Mouse (Mus musculus) hindbrain, embryonic 15.5 days (tissue): ENCODE results near the gene Ift74. TPM values are rescaled to one million over a fixed set of nuclear protein-coding genes. Genes with fewer than 3 reads are reported as not detected.

Experiments
- ATAC-seq: fragments of 200-750 bp; cut with Nextera tagmentation; 2 replicates; pipeline ENCODE4 v1.8.0; 2017; ENCODE audit warnings: low read depth, moderate number of reproducible peaks, moderate TSS enrichment; ENCODE audit not compliant: low FRiP score
- H3K27ac ChIP-seq: fragments of 300-500 bp; sonication (generic); replicated peaks from 2 replicates; pipeline ENCODE4 v1.5.1; 2015; ENCODE audit warnings: mild to moderate bottlenecking, inconsistent platforms
- H3K27me3 ChIP-seq: fragments of 300-500 bp; sonication (generic); 2 replicates; pipeline ENCODE4 v1.6.1; 2015; ENCODE audit warnings: control low read depth, inconsistent platforms
- H3K36me3 ChIP-seq: fragments of 300-500 bp; sonication (generic); 2 replicates; pipeline ENCODE4 v1.6.1; 2015; ENCODE audit warnings: control low read depth, inconsistent platforms
- H3K4me1 ChIP-seq: fragments of 300-500 bp; sonication (generic); replicated peaks from 2 replicates; pipeline ENCODE4 v1.6.1; 2015; ENCODE audit warnings: control low read depth, inconsistent platforms
- H3K4me2 ChIP-seq: fragments of 300-500 bp; sonication (generic); 2 replicates; pipeline ENCODE4 v1.6.1; 2015; ENCODE audit warnings: moderate library complexity, mild to moderate bottlenecking, inconsistent platforms
- H3K4me3 ChIP-seq: fragments of 300-500 bp; sonication (generic); 2 replicates; pipeline ENCODE4 v1.5.1; 2015; ENCODE audit warnings: mild to moderate bottlenecking, inconsistent platforms
- H3K9ac ChIP-seq: fragments of 300-500 bp; sonication (generic); 2 replicates; pipeline ENCODE4 v1.6.1; 2015; ENCODE audit warnings: inconsistent platforms
- H3K9me3 ChIP-seq: fragments of 300-500 bp; sonication (generic); 2 replicates; pipeline ENCODE4 v1.6.1; 2016; ENCODE audit warnings: control low read depth, inconsistent platforms
- WGBS: fragments of 180-500 bp; shearing (Covaris S2); methylation state at CpG from one replicate; pipeline ENCODE4 v1.1.7; 2015; 5-methylcytosine and 5-hydroxymethylcytosine counted together
- microRNA counts: library from miRNA; unstranded; fragments of <30 nt; microRNA quantifications from one replicate; lab custom pipeline; 2016
- microRNA-seq: library from miRNA; unstranded; fragments of <30 nt; microRNA quantifications from one replicate; pipeline ENCODE4, GENCODE M21; 2016
- polyA plus RNA-seq: library from polyadenylated mRNA; unstranded; fragments of >200 nt; fragmentation: Nextera tagmentation; extraction: Ambion mirVana; gene quantifications from 2 replicates; pipeline ENCODE4 v1.2.1, GENCODE M21; 2015

Gene Ift74
- polyA plus RNA-seq, 1 experiment from 2014 or later = 21.7 TPM

GRCm38 (mm10) chr4:94711426-94711825 is 97.1 kb downstream of the Ift74 start:
- H3K9ac ChIP-seq = no peak overlapping the region
- no peaks in the 10 kb centered on the region for H3K36me3 ChIP-seq
- no peak overlapping the region for H3K27ac ChIP-seq
- H3K4me1 ChIP-seq = no peaks in the 10 kb centered on the region
- no peak for ATAC-seq
- 80% methylated on average over 4 of the region's 4 CpGs for WGBS
- no peaks in the 10 kb centered on the region for H3K27me3 ChIP-seq
- H3K4me2 ChIP-seq = no peak overlapping the region
- H3K4me3 ChIP-seq = no peak overlapping the region
- no peaks in the 10 kb centered on the region for H3K9me3 ChIP-seq

- Histone ChIP-seq H3K27me3 (no peaks in the 10 kb centered on the region), H3K4me2 (no peak overlapping the region), H3K27ac (no peak overlapping the region), H3K9ac (no peak overlapping the region), H3K9me3 (no peaks in the 10 kb centered on the region), H3K4me1 (no peaks in the 10 kb centered on the region), H3K36me3 (no peaks in the 10 kb centered on the region), H3K4me3 (no peak overlapping the region)
- peak; percentile 42; the same call in 1 of the 2 replicates for ATAC-seq
Observed at GRCm38 (mm10) chr4:94713741-94714140, 99.5 kb downstream of the Ift74 start.

GRCm38 (mm10) chr4:94715166-94715565 is 100.9 kb downstream of the Ift74 start:
- no peak overlapping the region for H3K4me2 ChIP-seq
- no peaks in the 10 kb centered on the region for H3K36me3 ChIP-seq
- 60% methylated on average over 6 of the region's 6 CpGs for WGBS
- H3K9me3 ChIP-seq = no peaks in the 10 kb centered on the region
- no peak overlapping the region for H3K4me3 ChIP-seq
- ATAC-seq = no peak
- no peak overlapping the region for H3K27ac ChIP-seq
- H3K9ac ChIP-seq = no peak overlapping the region
- H3K4me1 ChIP-seq = no peaks in the 10 kb centered on the region
- no peaks in the 10 kb centered on the region for H3K27me3 ChIP-seq

DNA sequence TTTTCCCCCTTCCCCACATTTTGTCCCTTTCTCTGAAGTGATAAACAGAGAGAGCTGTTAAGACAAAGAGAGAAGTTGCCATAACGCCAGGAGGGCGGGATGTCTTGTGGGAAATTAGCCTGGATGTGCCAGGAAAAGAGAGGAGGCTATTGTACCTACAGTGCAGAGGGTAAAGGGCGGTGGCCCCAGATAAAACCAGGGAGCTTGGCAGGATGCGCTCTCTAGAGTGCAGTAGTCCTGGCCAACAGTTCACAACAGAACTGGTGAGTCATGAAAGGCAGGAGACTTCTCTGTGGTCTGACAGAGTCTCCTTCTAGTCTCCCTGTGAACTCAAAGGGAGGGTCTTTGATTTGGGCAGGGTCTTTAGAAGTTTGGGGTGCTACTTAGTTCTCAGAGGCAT is 111.5 kb downstream of the Ift74 start:
- Histone ChIP-seq H3K4me3 (no peak overlapping the region), H3K4me1 (no peaks in the 10 kb centered on the region), H3K27me3 (no peaks in the 10 kb centered on the region), H3K9ac (no peak overlapping the region), H3K4me2 (no peak overlapping the region), H3K27ac (no peak overlapping the region), H3K36me3 (no peaks in the 10 kb centered on the region), H3K9me3 (no peaks in the 10 kb centered on the region)
- WGBS = 65% methylated on average over 4 of the region's 4 CpGs
- no peak for ATAC-seq

DNA sequence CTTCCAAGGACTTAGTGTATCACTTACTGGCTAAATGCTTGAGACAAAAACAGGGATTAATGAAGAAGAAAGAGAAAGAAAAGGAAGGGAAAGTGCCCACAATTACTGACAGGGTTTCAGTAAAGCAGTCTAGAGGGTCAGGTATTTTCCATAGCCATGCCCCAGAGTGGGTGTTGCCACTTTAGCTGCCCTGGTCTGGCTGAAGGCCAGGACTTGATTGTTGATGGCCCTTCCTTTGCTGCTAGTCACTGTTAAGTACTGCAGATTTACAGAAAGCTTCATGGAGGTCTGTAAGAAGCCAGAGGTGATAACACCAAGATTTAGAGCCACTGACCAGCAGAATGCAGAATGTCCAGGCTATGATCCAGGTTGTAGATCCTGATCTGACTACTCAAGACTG is 118.4 kb downstream of the Ift74 start:
- no peak overlapping the region for H3K9ac ChIP-seq

GRCm38 (mm10) chr4:94737326-94738295 is 123.3 kb downstream of the Ift74 start:
- Histone ChIP-seq H3K4me2 (no peak overlapping the region), H3K9ac (no peak overlapping the region), H3K36me3 (no peaks in the 10 kb centered on the region), H3K9me3 (no peaks in the 10 kb centered on the region), H3K4me3 (no peak overlapping the region), H3K27ac (no peak overlapping the region), H3K4me1 (no peaks in the 10 kb centered on the region), H3K27me3 (no peaks in the 10 kb centered on the region)
- no peak for ATAC-seq
- 65% methylated on average over 5 of the region's 5 CpGs for WGBS

More for the DNA sequence above, 118.4 kb downstream of the Ift74 start:
- Histone ChIP-seq H3K4me2 (no peak overlapping the region), H3K4me3 (no peak overlapping the region), H3K27me3 (no peaks in the 10 kb centered on the region), H3K27ac (no peak overlapping the region), H3K4me1 (no peaks in the 10 kb centered on the region), H3K9me3 (no peaks in the 10 kb centered on the region), H3K36me3 (no peaks in the 10 kb centered on the region)
- ATAC-seq = no peak

- no peak within 1 kb of the TSS for H3K9ac ChIP-seq
- no peaks in the 10 kb centered on the region for H3K4me1 ChIP-seq
- peak within 1 kb of the TSS; percentile 10; the same call in 1 of the 2 replicates for H3K4me3 ChIP-seq
- H3K27ac ChIP-seq = no peak within 1 kb of the TSS
- H3K36me3 ChIP-seq = no peaks in the 10 kb centered on the region
- WGBS = 71% methylated on average over 16 of the region's 16 CpGs
- no peaks in the 10 kb centered on the region for H3K9me3 ChIP-seq
- no peaks in the 10 kb centered on the region for H3K27me3 ChIP-seq
- ATAC-seq = no peak
- no peak within 1 kb of the TSS for H3K4me2 ChIP-seq
Observed at GRCm38 (mm10) chr4:94738838-94739731, 124.8 kb downstream of the Ift74 start, which contains the start of gene Tek. Gene Tek, plus strand, starts transcription at chr4:94739289.

- no peak overlapping the region for H3K4me3 ChIP-seq
- no peak overlapping the region for H3K27ac ChIP-seq
- no peaks in the 10 kb centered on the region for H3K4me1 ChIP-seq
- no peak overlapping the region for H3K9ac ChIP-seq
- no peak for ATAC-seq
- no peaks in the 10 kb centered on the region for H3K27me3 ChIP-seq
- no peaks in the 10 kb centered on the region for H3K36me3 ChIP-seq
- no peak overlapping the region for H3K4me2 ChIP-seq
- WGBS = 85% methylated on average over 1 of the region's 1 CpGs
- H3K9me3 ChIP-seq = no peaks in the 10 kb centered on the region
Observed at GRCm38 (mm10) chr4:94741824-94742223, 127.5 kb downstream of the Ift74 start.

MicroRNA genes within 50 kb of the gene (microRNA counts, 519-probe panel; counts per million panel counts)
- microRNA mmu-miR-872 (lab: Ali Mortazavi, UCI) = 3,324 counts per million, percentile 68 among the panel's probes with 10 or more counts

Small RNAs within 50 kb of the gene (microRNA-seq; reads per million reads assigned to microRNA genes)
- gene Mir872 = 3,394 reads per million, percentile 88 among the genes with 10 or more reads in this experiment

Other genes starting within 250 kb of the Ift74 start
- not detected in 2 replicates for gene Gm10306, start 57.9 kb upstream of the Ift74 start, polyA plus RNA-seq
- 14.8 and 16.0 TPM in 2 replicates for gene Caap1, start 57.7 kb upstream of the Ift74 start, polyA plus RNA-seq
- gene Plaa, start 11.2 kb upstream of the Ift74 start, polyA plus RNA-seq = 67.2 and 70.2 TPM in 2 replicates
- 0.26 and 0.35 TPM in 2 replicates for gene Lrrc19, start 35.7 kb downstream of the Ift74 start, polyA plus RNA-seq
- gene Tek, start 124.8 kb downstream of the Ift74 start, polyA plus RNA-seq = 9.4 and 9.7 TPM in 2 replicates